Mouse (Mus musculus): ENCODE measurements around the gene Defb25.
A peak's percentile ranks its signal among the peaks of the same experiment; 100 is the strongest.

The Defb25 gene

DNA sequence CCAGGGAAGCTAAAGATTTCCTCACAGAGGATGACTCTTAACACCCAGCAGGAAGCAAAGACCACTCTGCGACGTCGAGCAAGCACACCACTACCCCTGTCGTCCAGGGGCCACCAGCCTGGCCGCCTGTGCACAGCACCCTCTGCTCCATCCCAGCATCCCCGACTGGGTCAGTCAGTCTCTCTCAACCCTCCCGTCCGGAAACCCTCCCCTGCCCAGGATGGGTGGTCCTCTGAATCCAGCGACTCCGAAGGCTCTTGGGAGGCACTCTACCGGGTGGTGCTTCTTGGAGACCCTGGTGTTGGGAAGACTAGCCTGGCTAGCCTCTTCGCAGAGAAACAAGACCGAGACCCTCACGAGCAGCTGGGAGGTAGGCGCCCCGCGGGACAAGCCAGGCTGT is 5.2 kb upstream of the Defb25 start:
- DNase-seq (ENCODE audit: low read depth, low spot score), result no peak

DNA sequence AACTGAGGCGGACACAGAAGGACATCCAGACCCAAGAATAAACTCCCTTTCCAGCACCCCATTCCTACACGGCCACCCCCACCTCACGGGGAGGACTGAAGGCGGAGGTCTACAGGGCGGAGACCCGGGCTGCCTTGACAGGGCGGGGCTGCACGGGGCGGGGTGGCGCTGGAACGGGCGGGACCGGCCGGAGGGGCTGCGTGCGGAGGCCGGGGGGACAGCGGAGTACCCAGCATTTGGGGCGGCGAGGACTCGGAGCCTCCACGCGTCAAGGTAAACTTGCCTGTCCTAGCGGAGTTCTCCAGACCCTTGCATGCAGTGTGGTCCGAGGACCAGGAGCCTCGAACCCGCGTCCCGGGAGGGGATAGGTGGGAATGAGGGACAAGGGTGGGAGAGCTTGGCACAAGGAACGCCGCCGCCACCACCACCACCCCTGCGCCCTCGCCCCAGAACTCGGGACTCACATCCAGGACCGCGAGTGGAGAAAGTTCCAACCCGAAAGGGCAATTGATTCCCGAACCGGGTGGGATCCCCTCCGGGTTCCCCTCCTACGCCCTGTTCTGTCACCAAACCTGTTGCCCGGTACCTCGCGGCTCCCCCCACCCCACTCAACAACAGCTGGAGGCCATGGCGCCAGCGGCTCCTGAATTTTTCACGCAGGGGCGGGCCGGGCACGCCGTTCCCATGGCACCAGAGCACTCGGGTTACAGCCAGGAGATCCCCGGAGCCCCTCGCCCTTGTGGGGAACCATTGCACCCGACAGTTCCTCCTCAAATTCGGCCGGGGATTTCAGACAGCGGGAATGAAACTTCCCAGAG is 4.1 kb upstream of the Defb25 start, which contains the start of gene Rem1:
Gene Rem1 (plus strand): TSS at position 178 of the 818 bp plus-strand sequence.
- DNase-seq (ENCODE audit: low read depth, low spot score), result no peak

DNA sequence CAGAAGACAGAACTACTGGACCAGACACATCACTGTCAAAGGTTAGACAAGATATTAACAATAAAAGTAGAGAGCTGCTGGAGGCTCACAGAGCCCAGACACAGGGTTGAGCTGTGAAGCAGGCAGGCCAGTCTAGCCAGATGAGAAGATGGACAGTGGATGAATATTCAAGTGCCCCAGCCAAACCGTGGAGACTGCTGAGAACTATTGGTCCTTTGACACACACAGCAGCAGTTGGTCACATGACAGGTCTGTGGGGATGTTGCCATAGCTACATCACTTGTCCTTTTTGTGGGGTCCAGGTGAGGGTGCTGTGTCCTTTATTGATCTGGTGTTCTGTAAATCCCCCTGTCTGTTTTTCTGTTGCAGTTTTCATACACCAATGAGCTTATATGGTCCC is 2.4 kb upstream of the Defb25 start:
- DNase-seq (ENCODE audit: low read depth, low spot score), result peak; percentile 6

DNA sequence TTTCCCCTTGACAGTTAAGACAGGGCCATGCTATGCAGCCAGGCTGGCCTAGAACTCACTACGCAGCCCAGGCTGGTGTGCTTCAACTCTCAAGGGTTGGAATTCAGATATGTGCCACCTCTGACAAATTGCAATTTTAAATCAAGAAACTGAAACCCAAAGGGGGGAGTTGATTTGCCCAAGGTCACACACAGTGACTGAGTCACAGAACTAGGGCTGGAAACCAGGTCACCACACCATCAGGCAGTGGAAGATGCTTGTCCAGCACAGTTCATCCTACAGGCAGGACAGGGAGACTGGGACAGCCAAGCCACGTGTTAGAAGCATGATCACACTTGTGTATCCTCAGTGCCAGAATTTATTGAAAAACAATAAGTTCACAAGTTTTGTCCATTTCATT is 1.7 kb upstream of the Defb25 start:
- no peak for DNase-seq (ENCODE audit: low read depth, low spot score)

DNA sequence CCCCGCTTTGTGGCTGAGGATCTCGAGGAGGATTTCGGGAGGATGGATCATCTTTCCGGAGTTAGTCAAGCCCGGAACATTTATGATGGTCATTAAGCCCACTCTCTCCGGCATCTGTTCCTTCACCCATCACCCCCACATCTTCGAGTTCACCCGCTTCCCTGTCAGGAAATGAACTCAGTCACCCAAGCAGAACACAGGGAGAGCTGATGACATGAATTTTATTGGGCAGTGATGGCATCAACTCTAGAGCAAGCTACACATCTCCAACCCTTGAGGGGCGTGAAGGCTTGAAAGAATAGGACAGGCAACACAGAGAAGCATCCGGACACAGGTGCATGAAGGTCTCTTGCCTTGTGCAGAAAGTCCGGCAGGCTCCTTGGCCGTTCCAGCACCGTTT is 702 bp downstream of the Defb25 start:
- no peak for DNase-seq (ENCODE audit: low read depth, low spot score)

DNA sequence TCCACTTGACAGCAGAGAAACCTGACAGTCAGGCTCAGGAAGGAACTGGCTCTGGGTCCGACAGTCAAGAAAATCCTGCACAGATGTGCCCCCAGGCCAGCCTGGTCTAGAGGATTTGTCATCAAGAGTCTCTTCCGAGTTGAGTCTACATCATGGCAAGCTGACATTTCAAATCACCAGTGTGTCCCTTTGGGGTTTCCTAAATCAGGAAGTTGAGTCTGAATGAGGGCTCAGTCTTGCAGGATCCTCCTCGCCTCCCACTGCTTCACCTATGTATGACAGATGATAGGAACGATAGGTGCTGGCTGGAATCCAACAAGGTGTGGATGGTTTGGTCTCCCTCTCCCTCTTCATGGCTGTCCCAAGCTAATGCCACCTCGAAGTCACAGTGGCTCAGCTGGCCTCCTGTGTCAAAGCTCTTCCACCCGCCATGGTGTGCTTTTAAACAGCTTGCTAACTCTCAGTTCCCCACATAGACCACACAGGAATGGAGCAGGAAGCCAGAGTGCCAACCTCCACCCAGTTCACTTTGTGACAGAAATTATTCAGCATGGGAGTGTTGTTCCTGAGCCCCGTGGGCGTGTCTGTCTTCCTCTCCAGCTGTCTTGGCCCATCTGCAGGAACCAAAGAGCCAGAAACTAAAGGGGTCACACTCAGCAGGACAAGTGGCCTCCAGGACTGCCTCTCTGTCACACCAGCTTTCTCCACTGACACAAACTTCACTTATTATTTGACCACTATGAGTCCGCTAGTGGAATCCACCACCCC is 2.3 kb downstream of the Defb25 start:
- DNase-seq (ENCODE audit: low read depth, low spot score), result no peak

DNA sequence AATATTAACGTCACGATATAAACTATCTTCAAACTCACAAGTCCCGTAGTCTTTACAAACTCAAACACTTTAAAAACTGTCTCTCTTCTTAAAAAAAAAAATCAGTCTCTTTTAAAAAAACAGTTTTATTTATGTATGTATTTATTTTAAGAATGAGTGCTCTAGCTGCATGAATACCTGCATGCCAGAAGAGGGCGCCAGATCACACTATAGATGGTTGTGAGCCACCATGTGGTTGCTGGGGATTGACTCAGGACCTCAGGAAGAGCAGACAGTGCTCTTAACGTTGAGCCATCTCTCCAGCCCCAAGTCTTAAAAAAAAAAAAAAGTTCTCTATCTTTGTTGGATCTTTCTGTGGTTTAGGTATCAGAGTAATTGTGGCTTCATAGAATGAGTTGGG is 5.5 kb downstream of the Defb25 start:
- no peak for DNase-seq (ENCODE audit: low read depth, low spot score)

DNA sequence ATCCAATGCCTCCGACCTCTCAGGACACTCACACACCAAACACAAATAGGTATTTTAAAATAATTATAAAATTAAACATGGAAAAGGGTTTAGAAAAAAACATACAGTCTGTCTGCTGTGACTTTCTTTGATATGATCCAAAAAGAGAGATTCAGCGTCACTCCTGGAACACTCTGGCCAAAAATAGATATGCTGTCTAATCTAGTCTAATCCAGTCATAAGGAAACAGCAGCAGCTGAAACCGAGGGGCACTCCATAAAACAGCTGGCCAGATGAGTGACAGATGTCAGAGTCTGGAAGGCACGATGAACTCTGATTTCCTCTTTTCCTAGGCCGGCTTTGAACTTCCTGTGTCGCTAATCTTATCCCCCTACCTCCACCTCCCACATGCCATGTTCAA is 6.4 kb downstream of the Defb25 start:
- no peak for DNase-seq (ENCODE audit: low read depth, low spot score)

DNA sequence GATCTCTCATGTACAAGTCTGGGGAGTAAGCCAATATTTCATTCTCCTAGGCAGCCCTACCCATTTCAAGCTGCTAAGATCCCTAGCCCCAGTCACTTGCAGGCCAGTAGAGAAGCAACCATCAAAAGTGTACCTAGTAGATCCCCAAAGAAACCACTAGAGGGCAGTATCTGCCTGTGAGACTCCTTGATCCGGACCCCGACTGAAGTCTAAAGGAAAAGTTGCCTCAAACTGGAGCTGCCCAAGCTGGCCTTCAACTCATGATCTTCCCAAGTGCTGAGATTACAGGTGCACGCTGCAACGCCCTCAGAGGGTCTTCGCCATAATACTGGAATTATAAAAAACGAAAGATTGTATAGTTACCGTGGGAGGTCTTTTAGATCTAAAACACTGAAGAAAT is 7.3 kb downstream of the Defb25 start:
- peak; percentile 36 for DNase-seq (ENCODE audit: low read depth, low spot score)

DNA sequence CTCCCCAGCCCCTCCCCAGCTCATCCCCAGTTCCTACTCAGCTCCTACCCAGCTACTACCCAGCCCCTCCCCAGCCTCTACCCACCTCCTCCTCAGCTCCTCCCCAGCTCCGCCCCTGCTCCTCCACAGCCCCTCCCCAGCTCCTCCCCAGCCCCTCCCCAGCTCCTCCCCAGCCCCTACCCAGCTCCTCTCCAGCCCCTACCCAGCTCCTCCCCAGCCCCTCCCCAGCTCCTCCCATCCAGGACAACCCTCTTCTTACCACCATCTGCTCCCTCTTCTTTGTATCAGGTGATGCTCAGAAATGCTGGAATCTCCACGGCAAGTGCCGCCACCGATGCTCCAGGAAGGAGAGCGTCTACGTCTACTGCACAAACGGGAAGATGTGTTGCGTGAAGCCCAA is 10.7 kb downstream of the Defb25 start:
- DNase-seq (ENCODE audit: low read depth, low spot score), result no peak

DNA sequence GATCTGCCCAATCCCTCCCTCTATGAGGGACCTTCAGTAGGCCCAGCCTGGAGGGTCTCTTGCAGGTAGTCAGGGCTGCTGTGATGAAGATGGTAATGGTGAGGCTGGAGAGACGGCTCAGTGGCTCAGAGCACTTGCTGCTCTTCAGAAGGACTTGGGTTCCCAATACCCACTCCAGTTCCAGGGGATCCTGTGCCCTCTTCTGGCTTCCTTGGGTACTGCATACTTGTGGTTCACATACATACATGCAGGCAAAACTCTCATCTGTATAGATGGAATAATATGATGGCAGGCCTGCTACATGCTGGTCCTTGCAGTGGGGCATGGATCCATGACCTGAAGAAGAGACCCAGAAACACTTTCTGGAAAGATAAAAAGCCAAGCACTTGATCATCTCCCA is 14.1 kb downstream of the Defb25 start:
- DNase-seq (ENCODE audit: low read depth, low spot score), result no peak

DNA sequence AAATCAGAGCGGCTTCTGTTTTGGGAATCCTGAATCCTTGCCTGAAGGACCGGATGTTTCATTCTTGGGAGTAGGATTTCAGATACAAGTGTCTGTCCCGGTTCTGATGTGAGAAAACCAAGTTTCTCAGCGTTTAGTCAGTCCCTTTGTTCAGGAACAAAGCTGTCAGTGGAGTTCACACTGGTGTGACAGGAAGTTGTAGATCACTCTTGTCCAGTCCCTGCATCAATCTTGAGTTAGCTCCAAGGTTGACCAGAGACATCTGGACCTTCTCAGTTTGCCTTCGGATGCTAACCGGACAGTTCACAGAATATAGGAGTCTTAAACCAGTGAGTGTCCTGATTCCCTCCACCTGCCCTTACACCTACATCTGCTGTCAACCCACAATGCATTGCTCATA is 15.1 kb downstream of the Defb25 start:
- DNase-seq (ENCODE audit: low read depth, low spot score), result no peak

DNA sequence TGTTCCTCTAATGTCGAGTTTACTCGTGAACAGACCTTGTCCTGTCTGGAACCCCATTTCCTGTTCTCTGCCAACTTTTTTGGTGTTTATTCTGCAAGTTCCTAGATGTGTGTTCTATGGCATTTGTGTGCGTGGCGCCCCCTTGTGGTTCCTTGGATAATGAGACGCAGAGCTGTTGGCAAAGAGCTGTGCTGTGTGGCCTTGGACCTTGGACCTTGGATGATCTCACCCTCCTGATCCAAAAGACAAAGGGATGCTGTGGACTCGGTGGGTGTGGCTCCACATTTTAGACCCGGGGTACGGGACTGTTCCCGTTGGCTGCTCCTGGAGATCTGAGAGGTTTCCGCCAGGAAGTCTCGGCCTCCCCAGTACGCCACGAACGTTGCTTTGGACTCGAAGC is 18.8 kb downstream of the Defb25 start, which contains the start of gene Defb36:
Gene Defb36 (plus strand): TSS at position 271 of the 400 bp plus-strand sequence.
- no peak for DNase-seq (ENCODE audit: low read depth, low spot score)

DNA sequence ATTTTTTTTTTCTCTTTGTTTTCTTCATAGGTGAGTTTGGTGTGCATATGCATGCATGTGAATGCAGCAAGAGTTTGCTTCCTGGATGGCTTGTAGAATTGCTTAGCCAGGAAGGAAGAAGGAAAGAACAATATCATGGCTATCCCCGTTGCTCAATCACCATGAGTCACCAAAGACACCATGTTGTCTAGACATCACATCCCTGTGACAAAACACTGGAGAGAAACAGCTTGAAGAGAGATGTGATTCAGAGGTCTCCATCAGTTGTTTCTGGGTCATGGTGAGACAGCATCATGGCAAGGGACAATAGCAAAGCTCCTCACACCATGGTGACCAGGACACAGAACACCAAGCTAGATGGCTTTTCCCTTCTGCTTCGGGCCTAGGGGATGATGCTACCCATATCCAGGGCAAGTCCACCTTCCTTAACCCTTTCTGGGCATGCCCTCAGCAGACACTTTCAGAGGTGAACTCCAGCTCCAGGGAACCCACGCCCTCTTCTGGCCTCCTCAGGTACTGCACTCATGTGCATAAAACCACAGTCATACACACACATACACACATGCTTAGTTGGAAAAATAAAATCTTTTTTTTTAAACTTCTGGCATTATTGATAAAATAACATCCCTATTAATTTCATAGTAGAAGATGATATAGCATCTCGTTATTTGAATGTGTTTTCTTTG is 21.4 kb downstream of the Defb25 start:
- DNase-seq (ENCODE audit: low read depth, low spot score), result no peak

DNA sequence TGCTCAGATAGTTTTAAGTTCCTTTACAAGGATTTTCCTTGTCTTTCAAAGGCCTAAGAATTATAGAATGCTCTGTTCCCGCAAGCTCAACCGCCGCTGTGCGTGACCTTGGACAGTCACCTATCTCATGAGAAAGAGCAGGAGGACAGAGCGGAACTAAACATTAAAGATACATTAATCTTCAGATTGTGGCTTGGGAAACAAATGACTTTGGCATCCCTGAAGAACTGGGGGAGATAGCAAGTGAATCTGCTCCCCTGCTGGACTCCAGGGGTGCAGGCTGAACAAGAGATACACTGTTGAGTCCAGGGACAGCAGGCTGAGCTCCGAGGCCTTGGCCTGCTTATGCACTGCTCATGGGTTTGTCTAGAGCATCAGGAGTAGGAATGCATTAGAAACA is 22.8 kb downstream of the Defb25 start:
- DNase-seq (ENCODE audit: low read depth, low spot score), result no peak

DNA sequence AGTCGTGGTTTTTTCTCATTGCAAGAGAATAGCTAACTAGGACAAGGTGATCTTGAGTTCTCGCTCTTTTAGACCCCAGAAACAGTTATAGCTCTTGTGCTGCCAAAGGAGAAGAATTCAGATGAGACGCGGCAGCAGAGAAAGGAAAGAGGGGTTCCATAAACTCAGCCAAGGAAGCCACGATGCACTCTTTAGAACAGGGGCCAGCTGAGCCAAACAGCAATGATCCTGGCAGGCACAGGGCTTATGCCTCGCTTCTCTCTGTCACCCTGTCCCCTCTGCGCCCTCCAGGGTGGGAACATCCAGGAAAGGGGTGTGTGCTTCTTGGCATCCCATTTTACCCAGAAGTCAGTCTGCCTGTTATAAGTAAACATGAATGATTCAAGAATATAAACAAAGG is 23.6 kb downstream of the Defb25 start, which contains the start of gene Defb45:
Gene Defb45 (minus strand): TSS at position 101 of the 400 bp plus-strand sequence.
- DNase-seq (ENCODE audit: low read depth, low spot score), result no peak

DNA sequence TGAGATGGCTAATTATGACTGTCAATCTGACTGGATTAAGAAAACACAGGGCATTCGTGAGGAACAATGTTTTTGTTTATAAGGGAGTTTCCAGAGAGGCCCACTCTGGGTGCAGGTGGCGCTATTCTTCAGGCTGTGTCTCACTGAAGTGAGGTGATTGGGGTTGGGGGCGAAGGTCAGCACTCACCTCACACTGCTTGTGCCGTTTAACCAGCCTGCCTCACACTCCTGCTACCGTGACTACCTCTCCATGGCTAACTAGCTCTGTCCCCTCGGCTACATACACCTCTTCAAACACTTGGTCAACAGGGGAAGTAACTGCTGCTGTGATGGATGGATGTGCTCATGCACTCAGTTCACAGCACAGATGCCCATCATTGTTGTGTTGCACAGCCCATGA is 33.8 kb downstream of the Defb25 start:
- DNase-seq (ENCODE audit: low read depth, low spot score), result no peak

DNA sequence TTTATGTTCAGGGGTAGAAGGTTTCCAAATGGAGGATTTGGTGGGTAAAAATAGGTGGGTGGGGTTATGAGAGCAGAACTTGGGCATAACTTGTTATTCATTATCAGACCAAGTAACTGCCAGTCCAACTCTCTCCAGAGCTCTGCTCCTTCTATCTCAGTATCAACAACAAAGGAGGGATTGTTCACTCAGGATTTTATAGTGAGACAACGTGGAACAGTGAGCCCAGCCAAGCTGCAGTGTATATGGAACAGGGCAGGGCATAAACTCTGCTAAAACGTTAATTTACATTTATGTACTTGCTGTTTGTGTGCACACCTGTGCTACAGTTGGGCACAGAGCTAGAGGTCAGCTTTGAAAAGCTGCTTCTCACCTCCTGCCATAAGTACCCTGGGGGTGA is 34.4 kb downstream of the Defb25 start:
- no peak for DNase-seq (ENCODE audit: low read depth, low spot score)

DNA sequence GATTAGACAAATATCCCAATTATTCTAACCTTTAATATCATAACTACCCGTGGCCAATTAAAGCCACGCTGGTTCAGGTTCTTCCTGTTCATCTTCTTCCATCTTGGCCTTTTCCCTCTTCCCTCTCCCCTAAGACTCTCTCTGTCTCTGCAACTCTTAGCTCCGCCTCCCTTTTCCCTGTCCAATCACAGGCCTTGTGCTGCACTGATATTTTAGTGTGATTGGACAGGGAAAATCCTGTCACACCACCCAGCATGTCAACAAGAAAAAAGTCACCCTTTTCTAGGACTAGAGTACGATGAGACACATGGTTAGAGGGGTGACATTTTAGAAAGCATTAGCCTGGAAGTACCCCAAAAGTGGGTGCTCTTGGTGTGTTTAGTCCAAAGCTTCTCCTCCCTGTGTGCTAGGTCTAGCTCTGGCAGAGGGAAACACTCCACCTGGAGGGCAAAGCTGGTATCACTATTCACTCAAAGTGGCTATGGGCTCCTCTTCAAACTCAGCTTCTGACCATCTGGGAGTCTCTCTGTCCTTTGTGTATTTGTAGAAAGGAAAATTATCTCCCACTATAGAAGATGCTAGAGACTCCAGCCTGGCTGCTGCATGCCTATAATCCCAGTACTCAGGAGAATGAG is 35.8 kb downstream of the Defb25 start:
- no peak for DNase-seq (ENCODE audit: low read depth, low spot score)

DNA sequence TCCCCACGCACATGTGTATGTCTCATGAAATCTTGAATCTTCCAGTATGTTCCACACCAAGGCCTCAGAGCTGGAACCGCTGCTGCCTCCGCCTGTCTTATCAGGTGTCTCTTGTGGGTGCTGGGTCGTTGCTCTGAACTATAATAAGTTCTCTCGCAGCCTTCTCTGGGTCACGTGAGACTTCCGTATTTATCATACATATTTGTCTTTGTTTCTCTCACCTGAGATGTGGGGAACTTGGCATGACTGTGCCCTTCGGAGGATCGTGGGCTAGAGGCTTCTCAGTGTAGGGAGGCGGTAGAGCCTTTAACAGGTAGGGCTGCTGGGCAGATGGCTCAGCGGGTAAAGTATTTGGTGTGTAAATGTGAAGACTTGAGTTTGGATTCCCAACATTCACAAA is 42.2 kb downstream of the Defb25 start:
- DNase-seq (ENCODE audit: low read depth, low spot score), result no peak

DNA sequence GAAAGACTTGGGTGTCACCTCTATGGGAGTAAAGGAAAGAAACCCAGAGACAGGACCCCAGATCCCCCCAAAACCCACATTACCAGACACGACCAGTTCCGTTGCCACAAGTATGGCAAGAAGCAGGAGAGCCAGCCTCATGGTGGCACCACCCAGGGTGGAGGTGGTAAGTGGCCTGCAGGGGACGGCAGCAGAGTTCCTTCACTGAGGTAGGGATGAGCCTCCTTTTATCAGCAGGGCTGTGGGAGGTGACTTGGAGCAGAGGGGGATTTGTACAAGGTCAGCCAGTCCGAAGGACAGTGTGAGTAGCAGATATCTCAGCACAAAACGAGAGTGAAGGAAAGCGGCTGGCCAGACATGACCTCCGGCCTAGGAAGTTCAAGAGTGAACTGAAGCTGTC is 42.7 kb downstream of the Defb25 start, which contains the start of gene Defb19:
Gene Defb19 (minus strand): TSS at position 206 of the 400 bp plus-strand sequence.
- no peak for DNase-seq (ENCODE audit: low read depth, low spot score)

DNA sequence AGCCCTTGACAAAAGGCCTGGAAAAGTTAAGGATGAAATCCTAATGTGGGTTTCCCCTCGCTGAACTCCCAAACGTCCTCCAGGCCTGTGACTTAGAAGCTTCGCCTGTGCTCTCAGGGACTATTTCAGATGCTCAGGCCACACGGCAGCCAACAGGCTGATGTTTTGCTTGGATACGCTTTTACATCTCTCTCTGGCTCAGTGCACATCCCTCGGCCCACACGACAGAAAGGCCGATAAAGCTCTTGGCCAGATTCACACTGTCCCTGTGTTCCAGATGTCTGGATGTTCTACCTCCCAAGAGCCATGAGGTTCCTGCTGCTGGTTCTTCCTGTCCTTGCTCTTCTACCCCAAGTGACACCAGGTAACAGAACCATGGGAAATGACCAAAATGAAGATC is 49.4 kb downstream of the Defb25 start:
- DNase-seq (ENCODE audit: low read depth, low spot score), result no peak

All from brain, embryonic 18.5 days (tissue).